Mouse (Mus musculus) liver, adult 2 months (tissue): Measurements from ENCODE around the gene Nutf2-ps1.

Experiments
- CTCF ChIP-seq: fragments of 200-500 bp; IDR thresholded peaks from 2 replicates; pipeline ENCODE4 v1.5.1; 2011; ENCODE audit warnings: low read depth, low read length, control low read depth
- POLR2A ChIP-seq: fragments of 200-500 bp; IDR thresholded peaks from 2 replicates; pipeline ENCODE4 v1.6.1; 2011; ENCODE audit warnings: low read length, control low read depth; ENCODE audit not compliant: insufficient read depth; ENCODE audit errors: extremely low read depth

DNA sequence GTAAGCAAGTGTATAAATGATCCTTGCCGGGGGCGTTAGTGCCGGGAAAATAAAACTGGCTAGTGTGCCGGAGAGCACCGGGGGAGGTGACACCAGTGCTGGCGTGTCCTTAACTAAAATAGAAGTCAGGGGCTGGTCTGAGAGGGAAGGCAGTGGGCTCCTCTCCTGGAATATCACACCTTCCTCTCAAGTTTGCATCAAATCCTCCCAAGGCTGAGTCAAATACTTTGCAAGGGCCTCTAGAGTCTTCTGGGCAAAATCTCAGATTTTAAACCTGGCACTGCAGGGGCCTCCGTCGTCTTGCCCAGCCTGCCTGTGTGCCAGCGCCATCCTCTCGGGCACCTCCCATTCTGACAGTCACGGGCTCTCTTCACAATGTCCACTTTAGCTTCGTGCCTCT, 37.9 kb downstream of the Nutf2-ps1 start:
- TF ChIP-seq POLR2A: no peak
- TF ChIP-seq CTCF: no peak
